Mouse (Mus musculus): ENCODE data around the gene Tnrc18. TPM values are rescaled to one million over a fixed set of nuclear protein-coding genes. Genes with fewer than 3 reads are reported as not detected.

Gene Tnrc18
- polyA plus RNA-seq, 1 experiment: 57.5 TPM

- 31% methylated on average over 6 of the region's 6 CpGs for WGBS
- TF ChIP-seq POLR2A (IDR thresholded peaks at IDR 0.05; ENCODE audit: borderline replicate concordance, control insufficient read depth, low read depth, low read length) (no peak), CTCF (IDR thresholded peaks at IDR 0.05; ENCODE audit: control insufficient read depth, insufficient read depth, low read length) (no peak)
Measured at GRCm38 (mm10) chr5:142696258-142696657, 121.2 kb downstream of the Tnrc18 start.

DNA sequence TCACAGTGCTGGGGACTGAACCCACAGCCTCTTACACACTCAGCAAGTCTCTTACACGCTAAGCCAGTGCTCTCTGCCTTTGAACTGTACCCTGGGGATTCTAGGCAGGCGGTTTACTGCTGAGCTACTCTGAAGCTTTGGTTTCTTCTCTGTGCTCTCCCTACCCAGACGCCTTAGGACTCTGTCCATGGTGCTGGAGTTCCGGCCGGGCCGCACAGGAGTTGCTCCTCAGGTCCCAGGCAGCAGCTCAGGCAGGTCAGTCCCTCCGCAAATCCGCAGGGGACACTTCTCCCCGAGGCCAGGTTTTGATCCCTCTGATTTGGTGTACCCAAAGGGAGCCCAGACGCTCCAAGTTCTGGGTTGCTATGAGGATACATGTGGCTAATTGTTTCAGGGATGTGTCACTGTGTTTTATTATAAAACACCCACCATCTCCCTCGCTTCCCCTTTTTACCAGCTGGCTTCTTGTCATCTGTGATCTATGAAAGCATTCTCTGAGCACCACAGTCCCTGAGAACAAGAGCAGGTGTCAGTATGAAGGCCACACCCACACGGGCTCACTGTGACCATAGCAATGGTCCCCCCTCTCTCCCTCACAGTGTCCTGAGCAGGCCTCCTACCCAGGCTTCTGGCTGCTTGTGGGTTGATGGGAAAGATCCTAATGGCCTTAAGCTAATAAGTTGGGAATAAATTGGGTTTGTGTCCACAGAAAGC, 122.7 kb downstream of the Tnrc18 start:
- WGBS: 5% methylated on average over 12 of the region's 12 CpGs
- TF ChIP-seq CTCF (IDR thresholded peaks at IDR 0.05; ENCODE audit: control insufficient read depth, insufficient read depth, low read length): no peak
- TF ChIP-seq POLR2A (IDR thresholded peaks at IDR 0.05; ENCODE audit: borderline replicate concordance, control insufficient read depth, low read depth, low read length): no peak
- Histone ChIP-seq H3K27ac (ENCODE audit: control insufficient read depth, insufficient read depth, low read depth, low read length, poor library complexity) (no peak overlapping the region), H3K4me3 (replicated peaks; ENCODE audit: control insufficient read depth, low read depth, low read length) (no peak overlapping the region), H3K4me1 (ENCODE audit: control insufficient read depth, insufficient read depth, low read length) (peaks cover 1% of the 10 kb centered on the region; the same call in 1 of the 2 replicates)

More at GRCm38 (mm10) chr5:142696258-142696657, 121.2 kb downstream of the Tnrc18 start:
- Histone ChIP-seq H3K27ac (ENCODE audit: control insufficient read depth, insufficient read depth, low read depth, low read length, poor library complexity) (no peak overlapping the region), H3K4me3 (replicated peaks; ENCODE audit: control insufficient read depth, low read depth, low read length) (no peak overlapping the region), H3K4me1 (ENCODE audit: control insufficient read depth, insufficient read depth, low read length) (no peaks in the 10 kb centered on the region; the same call in 1 of the 2 replicates)

GRCm38 (mm10) chr5:142693738-142694430, 123.6 kb downstream of the Tnrc18 start:
- H3K4me3 ChIP-seq (replicated peaks; ENCODE audit: control insufficient read depth, low read depth, low read length): no peak overlapping the region
- H3K27ac ChIP-seq (ENCODE audit: control insufficient read depth, insufficient read depth, low read depth, low read length, poor library complexity): no peak overlapping the region
- WGBS: 40% methylated on average over 8 of the region's 8 CpGs
- H3K4me1 ChIP-seq (ENCODE audit: control insufficient read depth, insufficient read depth, low read length): peaks cover 1% of the 10 kb centered on the region; the same call in 1 of the 2 replicates
- TF ChIP-seq CTCF (IDR thresholded peaks at IDR 0.05; ENCODE audit: control insufficient read depth, insufficient read depth, low read length) (no peak), POLR2A (IDR thresholded peaks at IDR 0.05; ENCODE audit: borderline replicate concordance, control insufficient read depth, low read depth, low read length) (no peak)

DNA sequence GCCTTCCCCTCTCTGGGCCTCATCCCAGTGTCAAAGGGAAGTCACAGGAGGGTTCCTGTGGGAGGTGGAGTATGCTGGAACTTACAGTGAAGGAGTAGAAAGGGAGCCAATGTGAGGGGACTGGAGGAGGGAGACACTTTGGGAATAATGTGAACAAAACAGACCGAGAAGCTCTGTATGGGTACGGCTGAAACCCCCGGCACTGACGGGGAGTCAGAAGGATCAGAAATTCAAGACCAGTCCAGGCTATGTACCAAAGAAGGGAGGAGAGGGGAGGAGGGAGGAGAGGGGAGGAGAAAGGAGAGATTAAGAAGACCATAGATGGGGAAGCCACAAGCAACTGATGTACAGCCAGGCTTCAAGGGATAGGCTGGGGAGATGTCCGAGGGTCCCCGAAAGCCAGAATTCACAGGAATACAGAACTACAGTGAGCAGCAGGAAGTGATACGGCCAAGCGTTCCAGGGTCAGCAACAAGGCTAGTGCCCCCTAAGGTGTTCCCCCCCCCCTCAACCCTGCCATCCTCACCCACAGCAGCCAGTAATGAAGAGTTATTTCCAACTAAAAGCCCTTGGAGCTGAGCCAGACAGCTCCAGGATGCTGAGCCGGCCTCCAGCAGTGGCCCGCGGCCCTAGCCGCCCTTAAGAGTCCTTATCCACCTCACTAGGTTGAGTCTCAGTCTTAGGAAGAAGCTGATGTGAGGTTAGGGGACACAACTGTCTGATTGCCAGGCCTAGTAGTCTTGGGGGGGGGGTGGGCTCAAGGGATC, 124.3 kb downstream of the Tnrc18 start:
- Histone ChIP-seq H3K27ac (ENCODE audit: control insufficient read depth, insufficient read depth, low read depth, low read length, poor library complexity) (no peak overlapping the region), H3K4me3 (replicated peaks; ENCODE audit: control insufficient read depth, low read depth, low read length) (no peak overlapping the region), H3K4me1 (ENCODE audit: control insufficient read depth, insufficient read depth, low read length) (peaks cover 1% of the 10 kb centered on the region; the same call in 1 of the 2 replicates)
- WGBS: 68% methylated on average over 12 of the region's 12 CpGs
- TF ChIP-seq CTCF (IDR thresholded peaks at IDR 0.05; ENCODE audit: control insufficient read depth, insufficient read depth, low read length): no peak
- TF ChIP-seq POLR2A (IDR thresholded peaks at IDR 0.05; ENCODE audit: borderline replicate concordance, control insufficient read depth, low read depth, low read length): no peak

GRCm38 (mm10) chr5:142692248-142692647, 125.2 kb downstream of the Tnrc18 start, which contains the start of gene Slc29a4:
Slc29a4 (plus strand) TSS chr5:142692512.
- Histone ChIP-seq H3K4me3 (replicated peaks; ENCODE audit: control insufficient read depth, low read depth, low read length) (no peak within 1 kb of the TSS), H3K27ac (ENCODE audit: control insufficient read depth, insufficient read depth, low read depth, low read length, poor library complexity) (no peak within 1 kb of the TSS), H3K4me1 (ENCODE audit: control insufficient read depth, insufficient read depth, low read length) (peaks cover 1% of the 10 kb centered on the region; the same call in 1 of the 2 replicates)
- WGBS: 69% methylated on average over 14 of the region's 14 CpGs
- TF ChIP-seq CTCF (IDR thresholded peaks at IDR 0.05; ENCODE audit: control insufficient read depth, insufficient read depth, low read length) (no peak), POLR2A (IDR thresholded peaks at IDR 0.05; ENCODE audit: borderline replicate concordance, control insufficient read depth, low read depth, low read length) (no peak)

GRCm38 (mm10) chr5:142690343-142690742, 127.1 kb downstream of the Tnrc18 start:
- Histone ChIP-seq H3K27ac (ENCODE audit: control insufficient read depth, insufficient read depth, low read depth, low read length, poor library complexity) (no peak overlapping the region), H3K4me3 (replicated peaks; ENCODE audit: control insufficient read depth, low read depth, low read length) (no peak overlapping the region), H3K4me1 (ENCODE audit: control insufficient read depth, insufficient read depth, low read length) (peaks cover 1% of the 10 kb centered on the region; the same call in 1 of the 2 replicates)
- 14% methylated on average over 3 of the region's 3 CpGs for WGBS
- TF ChIP-seq CTCF (IDR thresholded peaks at IDR 0.05; ENCODE audit: control insufficient read depth, insufficient read depth, low read length): no peak
- TF ChIP-seq POLR2A (IDR thresholded peaks at IDR 0.05; ENCODE audit: borderline replicate concordance, control insufficient read depth, low read depth, low read length): no peak

DNA sequence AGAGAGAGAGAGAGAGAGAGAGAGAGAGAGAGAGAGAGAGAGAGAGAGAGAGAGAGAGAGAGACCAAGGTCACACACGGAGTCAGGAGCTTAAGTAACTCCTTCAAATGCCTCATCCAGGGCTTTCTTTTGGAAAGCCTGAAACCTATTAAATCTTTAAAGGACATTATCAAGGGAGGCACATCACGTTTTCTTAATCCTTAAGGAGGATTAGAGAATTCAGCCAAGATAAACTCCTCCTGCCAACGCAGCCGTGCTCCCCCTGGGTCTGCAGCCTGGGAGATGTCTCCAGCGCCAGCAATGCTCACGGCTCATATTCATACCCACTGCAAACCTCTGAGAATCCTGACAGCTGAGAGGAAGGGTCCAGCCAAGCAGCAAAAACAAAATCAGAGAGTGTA, 128.6 kb downstream of the Tnrc18 start:
- H3K27ac ChIP-seq (ENCODE audit: control insufficient read depth, insufficient read depth, low read depth, low read length, poor library complexity): no peak overlapping the region
- no peak overlapping the region for H3K4me3 ChIP-seq (replicated peaks; ENCODE audit: control insufficient read depth, low read depth, low read length)
- WGBS: 78% methylated on average over 6 of the region's 6 CpGs
- TF ChIP-seq POLR2A (IDR thresholded peaks at IDR 0.05; ENCODE audit: borderline replicate concordance, control insufficient read depth, low read depth, low read length) (no peak), CTCF (IDR thresholded peaks at IDR 0.05; ENCODE audit: control insufficient read depth, insufficient read depth, low read length) (no peak)
- H3K4me1 ChIP-seq (ENCODE audit: control insufficient read depth, insufficient read depth, low read length): peaks cover 1% of the 10 kb centered on the region; the same call in 1 of the 2 replicates

All from bone marrow, adult 2 months (tissue).